Mouse (Mus musculus): ENCODE results near the gene Med15. TPM values are rescaled to one million over a fixed set of nuclear protein-coding genes. Genes with fewer than 3 reads are reported as not detected.
A peak's percentile ranks its signal among the peaks of the same experiment; 100 is the strongest.

Med15 gene
- 65.9 and 67.5 TPM in 2 replicates for polyA plus RNA-seq (2012; rRNA removed)

DNA sequence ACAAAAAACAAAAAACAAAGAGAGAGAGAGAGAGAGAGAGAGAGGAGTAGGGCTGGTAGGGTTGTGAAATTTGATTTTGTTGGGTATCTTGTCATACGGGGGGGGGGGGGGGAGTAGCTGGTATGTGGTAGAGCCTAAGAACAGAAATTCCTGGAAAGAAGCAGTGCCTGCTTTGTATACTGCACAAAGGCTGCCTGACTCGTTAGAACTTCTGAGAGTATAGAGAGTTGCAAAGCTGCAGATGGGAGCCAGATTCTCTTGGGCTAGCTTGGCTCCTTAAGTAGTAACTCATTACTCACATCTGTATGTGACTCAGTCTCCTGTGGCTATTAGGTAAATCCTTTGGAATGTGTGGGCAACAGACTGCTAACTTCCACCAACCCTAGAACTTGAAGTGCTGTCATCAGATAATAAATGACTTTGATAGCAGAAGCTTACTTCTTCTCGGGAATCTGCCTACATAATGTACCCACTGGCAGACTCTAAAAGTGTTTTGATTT is at the start of gene Med15:
Gene Med15, minus strand, starts transcription at position 51 of the 500 bp plus-strand sequence.
- TF ChIP-seq CTCF (IDR thresholded peaks at IDR 0.05; ENCODE audit: extremely low read depth, insufficient read depth, low read length): no peak
- TF ChIP-seq POLR2A (IDR thresholded peaks at IDR 0.05; ENCODE audit: extremely low read depth, insufficient read depth, low read length): no peak
- H3K27ac ChIP-seq (ENCODE audit: insufficient read depth, low read length): no peak within 1 kb of the TSS
- no peaks in the 10 kb centered on the region for H3K4me1 ChIP-seq (ENCODE audit: control insufficient read depth, insufficient read depth, low read length)
- H3K4me3 ChIP-seq (ENCODE audit: insufficient read depth, low read length): no peak within 1 kb of the TSS

GRCm38 (mm10) chr16:17779692-17780091 is 47.0 kb upstream of the Med15 start:
- Histone ChIP-seq H3K4me3 (ENCODE audit: insufficient read depth, low read length) (no peak overlapping the region), H3K27ac (ENCODE audit: insufficient read depth, low read length) (no peak overlapping the region), H3K4me1 (ENCODE audit: control insufficient read depth, insufficient read depth, low read length) (no peaks in the 10 kb centered on the region)
- no peak for TF ChIP-seq CTCF (IDR thresholded peaks at IDR 0.05; ENCODE audit: extremely low read depth, insufficient read depth, low read length)
- TF ChIP-seq POLR2A (IDR thresholded peaks at IDR 0.05; ENCODE audit: extremely low read depth, insufficient read depth, low read length): no peak

DNA sequence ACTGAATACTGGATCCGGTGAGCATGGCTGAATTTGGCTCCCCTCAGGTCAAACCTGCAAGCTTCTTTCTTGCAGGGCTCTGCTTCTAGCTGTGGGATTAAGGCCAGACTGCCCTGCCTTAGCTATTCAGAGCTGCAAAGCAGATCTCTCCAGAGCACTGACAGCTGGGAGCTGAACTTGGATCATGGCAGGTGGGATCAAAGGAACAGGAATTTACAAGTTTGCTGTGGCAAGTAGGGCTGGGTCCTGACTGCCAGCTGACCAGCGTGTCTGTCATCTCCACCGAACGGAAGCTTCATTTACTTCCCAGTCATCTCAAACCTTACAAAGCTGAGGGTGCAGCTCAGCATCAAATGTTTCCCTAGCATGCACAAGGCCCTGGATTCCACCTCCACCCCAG is 45.5 kb upstream of the Med15 start:
- H3K4me3 ChIP-seq (ENCODE audit: insufficient read depth, low read length): no peak overlapping the region
- TF ChIP-seq CTCF (IDR thresholded peaks at IDR 0.05; ENCODE audit: extremely low read depth, insufficient read depth, low read length): no peak
- no peak overlapping the region for H3K27ac ChIP-seq (ENCODE audit: insufficient read depth, low read length)
- H3K4me1 ChIP-seq (ENCODE audit: control insufficient read depth, insufficient read depth, low read length): no peaks in the 10 kb centered on the region

DNA sequence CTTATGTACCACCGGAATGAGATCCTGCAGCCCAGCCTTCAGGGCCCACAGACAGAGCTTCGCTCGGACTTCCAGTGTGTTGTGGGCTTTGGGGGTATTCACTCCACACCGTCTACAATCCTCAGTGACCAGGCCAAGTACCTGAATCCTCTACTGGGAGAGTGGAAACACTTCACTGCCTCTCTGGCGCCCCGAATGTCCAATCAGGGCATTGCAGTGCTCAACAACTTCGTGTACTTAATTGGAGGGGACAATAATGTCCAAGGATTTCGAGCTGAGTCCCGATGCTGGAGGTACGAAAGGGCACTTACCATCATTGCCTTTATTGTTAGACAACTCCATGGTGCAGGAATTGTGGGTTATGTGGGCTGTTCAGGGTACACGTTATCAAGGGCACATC is 44.1 kb upstream of the Med15 start:
- TF ChIP-seq POLR2A (IDR thresholded peaks at IDR 0.05; ENCODE audit: extremely low read depth, insufficient read depth, low read length) (no peak), CTCF (IDR thresholded peaks at IDR 0.05; ENCODE audit: extremely low read depth, insufficient read depth, low read length) (peak; percentile 61)
- H3K4me1 ChIP-seq (ENCODE audit: control insufficient read depth, insufficient read depth, low read length): no peaks in the 10 kb centered on the region
- no peak overlapping the region for H3K4me3 ChIP-seq (ENCODE audit: insufficient read depth, low read length)
- no peak overlapping the region for H3K27ac ChIP-seq (ENCODE audit: insufficient read depth, low read length)

DNA sequence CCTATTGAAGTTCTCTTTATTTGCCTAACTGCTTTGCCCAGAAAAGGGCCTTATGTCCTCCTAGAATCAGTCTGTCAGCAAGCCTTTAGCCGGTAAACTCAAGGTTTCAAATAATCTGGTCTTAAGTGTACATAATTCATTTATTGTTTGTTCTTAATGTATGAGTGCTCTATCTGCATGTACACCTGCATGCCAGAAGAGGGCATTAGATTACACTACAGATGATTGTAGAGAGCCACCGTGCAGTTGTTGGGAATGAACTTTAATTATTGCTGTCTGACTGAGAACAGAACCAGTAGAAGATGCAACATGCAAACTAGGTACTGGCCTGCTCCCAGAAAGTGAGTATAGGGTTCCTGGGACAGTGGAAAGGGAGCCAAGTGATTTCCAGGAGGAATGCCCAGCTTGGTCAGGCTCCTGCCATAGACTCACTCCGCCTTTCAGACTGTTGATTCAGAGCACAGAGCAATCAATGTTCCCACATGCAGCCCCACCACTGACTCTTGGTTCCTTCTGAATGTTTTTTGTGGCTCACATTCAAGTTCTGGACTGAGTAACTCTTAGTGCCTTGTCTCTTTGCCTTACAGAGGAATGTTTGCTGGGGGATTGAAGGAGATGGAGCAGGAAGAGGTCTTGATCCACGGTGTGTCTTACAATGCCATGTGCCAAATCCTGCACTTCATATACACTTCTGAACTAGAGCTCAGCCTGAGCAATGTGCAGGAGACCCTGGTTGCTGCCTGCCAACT is 38.6 kb upstream of the Med15 start:
- no peak overlapping the region for H3K4me3 ChIP-seq (ENCODE audit: insufficient read depth, low read length)
- H3K4me1 ChIP-seq (ENCODE audit: control insufficient read depth, insufficient read depth, low read length): peaks cover 1% of the 10 kb centered on the region
- TF ChIP-seq CTCF (IDR thresholded peaks at IDR 0.05; ENCODE audit: extremely low read depth, insufficient read depth, low read length) (0 out of 2 replicates have a peak, but pooled peaks have one; percentile 2), POLR2A (IDR thresholded peaks at IDR 0.05; ENCODE audit: extremely low read depth, insufficient read depth, low read length) (no peak)
- H3K27ac ChIP-seq (ENCODE audit: insufficient read depth, low read length): no peak overlapping the region

- Histone ChIP-seq H3K4me3 (ENCODE audit: insufficient read depth, low read length) (no peak overlapping the region), H3K27ac (ENCODE audit: insufficient read depth, low read length) (no peak overlapping the region), H3K4me1 (ENCODE audit: control insufficient read depth, insufficient read depth, low read length) (peaks cover 4% of the 10 kb centered on the region)
- TF ChIP-seq CTCF (IDR thresholded peaks at IDR 0.05; ENCODE audit: extremely low read depth, insufficient read depth, low read length) (no peak), POLR2A (IDR thresholded peaks at IDR 0.05; ENCODE audit: extremely low read depth, insufficient read depth, low read length) (no peak)
These were observed 36.1 kb upstream of the Med15 start for GRCm38 (mm10) chr16:17768834-17769233.

DNA sequence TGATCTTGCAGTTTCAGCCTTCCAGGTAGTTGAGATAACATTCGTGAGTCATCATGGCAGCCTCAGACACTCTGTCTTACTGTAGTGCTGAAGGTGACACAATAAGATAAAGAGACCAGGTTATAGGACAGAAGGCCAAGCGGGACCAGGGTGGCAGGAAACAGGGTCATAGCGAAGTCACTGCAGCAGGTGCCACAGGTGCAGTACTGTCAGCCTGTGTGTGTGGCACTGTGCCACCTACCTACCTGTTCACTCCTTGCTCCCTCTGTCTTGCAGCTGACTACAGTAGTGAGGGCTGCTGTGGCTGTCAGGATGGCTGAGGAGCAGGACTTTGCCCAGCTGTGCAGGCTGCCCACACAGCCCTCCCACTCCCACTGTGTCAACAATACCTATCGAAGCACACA is 31.4 kb upstream of the Med15 start:
- peaks cover 7% of the 10 kb centered on the region for H3K4me1 ChIP-seq (ENCODE audit: control insufficient read depth, insufficient read depth, low read length)
- no peak overlapping the region for H3K27ac ChIP-seq (ENCODE audit: insufficient read depth, low read length)
- H3K4me3 ChIP-seq (ENCODE audit: insufficient read depth, low read length): no peak overlapping the region
- TF ChIP-seq CTCF (IDR thresholded peaks at IDR 0.05; ENCODE audit: extremely low read depth, insufficient read depth, low read length): no peak
- TF ChIP-seq POLR2A (IDR thresholded peaks at IDR 0.05; ENCODE audit: extremely low read depth, insufficient read depth, low read length): no peak

- no peak for TF ChIP-seq POLR2A (IDR thresholded peaks at IDR 0.05; ENCODE audit: extremely low read depth, insufficient read depth, low read length)
- Histone ChIP-seq H3K27ac (ENCODE audit: insufficient read depth, low read length) (no peak overlapping the region), H3K4me3 (ENCODE audit: insufficient read depth, low read length) (no peak overlapping the region), H3K4me1 (ENCODE audit: control insufficient read depth, insufficient read depth, low read length) (peaks cover 6% of the 10 kb centered on the region)
These were observed 28.4 kb upstream of the Med15 start for GRCm38 (mm10) chr16:17761074-17761473.

DNA sequence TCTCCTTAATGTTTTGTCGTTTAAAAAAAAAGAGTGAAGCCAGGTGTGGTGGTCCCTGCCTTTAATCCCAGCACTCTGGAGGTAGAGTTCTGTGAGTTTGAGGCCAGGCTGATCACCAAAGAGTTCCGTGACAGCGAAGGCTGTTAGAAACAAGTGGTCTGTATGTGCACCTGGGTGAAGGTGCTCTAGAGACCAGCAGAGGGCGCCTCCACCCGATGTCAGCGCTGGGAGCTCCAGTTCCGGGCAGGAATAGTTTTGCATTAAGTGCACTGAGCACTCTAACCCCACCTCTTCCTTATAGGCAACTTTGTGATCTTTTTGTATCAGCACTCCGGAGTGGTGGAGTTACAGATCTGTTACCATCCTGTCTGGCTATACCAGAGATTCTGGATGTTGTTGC is 28.0 kb upstream of the Med15 start:
- H3K4me3 ChIP-seq (ENCODE audit: insufficient read depth, low read length): peak overlapping the region; percentile 76; the same call in 1 of the 2 replicates
- H3K4me1 ChIP-seq (ENCODE audit: control insufficient read depth, insufficient read depth, low read length): peaks cover 6% of the 10 kb centered on the region
- TF ChIP-seq CTCF (IDR thresholded peaks at IDR 0.05; ENCODE audit: extremely low read depth, insufficient read depth, low read length): peak; percentile 36
- TF ChIP-seq POLR2A (IDR thresholded peaks at IDR 0.05; ENCODE audit: extremely low read depth, insufficient read depth, low read length): no peak
- H3K27ac ChIP-seq (ENCODE audit: insufficient read depth, low read length): no peak overlapping the region

GRCm38 (mm10) chr16:17759813-17760321 is 27.2 kb upstream of the Med15 start:
- H3K4me3 ChIP-seq (ENCODE audit: insufficient read depth, low read length): peak overlapping the region; percentile 76
- peaks cover 6% of the 10 kb centered on the region for H3K4me1 ChIP-seq (ENCODE audit: control insufficient read depth, insufficient read depth, low read length)
- TF ChIP-seq CTCF (IDR thresholded peaks at IDR 0.05; ENCODE audit: extremely low read depth, insufficient read depth, low read length) (no peak), POLR2A (IDR thresholded peaks at IDR 0.05; ENCODE audit: extremely low read depth, insufficient read depth, low read length) (no peak)
- H3K27ac ChIP-seq (ENCODE audit: insufficient read depth, low read length): peak overlapping the region; percentile 18; the same call in 1 of the 2 replicates

All from cortical plate, adult 2 months (tissue).